Mouse (Mus musculus): ENCODE data around the gene Slc25a48. TPM values are rescaled to one million over a fixed set of nuclear protein-coding genes. Genes with fewer than 3 reads are reported as not detected.
A peak's percentile ranks its signal among the peaks of the same experiment; 100 is the strongest.

Slc25a48 gene
- total RNA-seq, 4 experiments from 2014 or later: 0.11 TPM; not detected in 3

DNA sequence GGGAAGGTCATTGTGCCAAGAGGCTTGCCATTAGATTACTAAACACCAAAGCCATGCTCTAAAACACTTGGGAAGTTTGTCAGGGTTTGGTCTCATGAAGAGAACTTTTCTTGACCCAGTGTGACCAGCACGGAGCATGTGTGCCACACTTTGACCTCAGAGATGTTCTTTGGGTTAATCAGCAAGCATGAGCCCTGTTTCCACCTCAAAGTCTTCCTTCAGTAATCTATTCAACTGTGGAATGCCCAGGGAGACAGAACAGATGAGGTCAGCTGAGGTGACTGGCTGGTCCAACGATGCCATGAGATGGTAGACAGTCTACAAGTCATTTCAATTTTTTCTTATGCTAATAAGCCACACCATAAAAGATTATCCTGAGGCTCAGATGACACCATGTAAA, 71.6 kb downstream of the Slc25a48 start:
- DNase-seq (ENCODE audit: low spot score in 2 of 2): no peak

GRCm38 (mm10) chr13:56513595-56513994, 75.4 kb downstream of the Slc25a48 start:
- no peak for DNase-seq (ENCODE audit: low spot score in 2 of 2)

DNA sequence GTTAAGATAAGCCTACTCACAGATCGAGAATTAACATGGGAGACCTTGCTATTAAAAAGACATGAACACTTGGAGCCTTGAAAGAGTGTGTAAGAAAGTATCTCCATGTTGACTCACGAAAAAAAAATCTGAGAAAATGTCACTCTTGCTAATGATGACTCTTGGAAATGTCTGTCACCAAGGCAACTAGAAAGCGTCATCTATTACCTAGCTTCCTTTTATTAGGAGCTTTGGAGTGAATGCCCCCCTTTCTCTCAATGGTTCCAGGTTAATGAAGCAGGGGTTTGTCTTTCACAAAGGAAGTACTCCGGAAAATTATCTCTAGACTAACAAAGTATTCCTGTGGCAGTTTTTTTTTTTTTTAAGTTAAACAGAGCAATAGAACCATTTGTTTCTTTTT, 78.2 kb downstream of the Slc25a48 start:
- DNase-seq (ENCODE audit: low spot score in 2 of 2): no peak

GRCm38 (mm10) chr13:56516816-56517215, 78.7 kb downstream of the Slc25a48 start:
- DNase-seq (ENCODE audit: low spot score in 2 of 2): no peak

- DNase-seq (ENCODE audit: low spot score in 2 of 2): peak; percentile 89 to 91
Measured at GRCm38 (mm10) chr13:56522081-56522820, 84.1 kb downstream of the Slc25a48 start, which contains the start of gene Fbxl21. TSS of gene Fbxl21 (plus strand) at chr13:56522472.

GRCm38 (mm10) chr13:56522821-56523167, 84.6 kb downstream of the Slc25a48 start:
- no peak for DNase-seq (ENCODE audit: low spot score in 2 of 2)

Other genes starting within 250 kb of the Slc25a48 start
- gene Neurog1, start 186.2 kb upstream of the Slc25a48 start, total RNA-seq (2022): not detected
- 10 to 100 TPM; 21.4 to 40.0 (median 28.6) TPM for gene Cxcl14, start 141.8 kb upstream of the Slc25a48 start, total RNA-seq (2022)
- gene Gm3045, start 11.8 kb upstream of the Slc25a48 start, total RNA-seq (2022): not detected
- not detected for gene Il9, start 43.9 kb downstream of the Slc25a48 start, total RNA-seq (2022)
- under 1 TPM in 2 of 4 experiments, not detected in 2; 0.24 to 0.29 TPM for gene Fbxl21, start 84.1 kb downstream of the Slc25a48 start, total RNA-seq (2022)
- not detected for gene Lect2, start 110.1 kb downstream of the Slc25a48 start, total RNA-seq (2022)
- 10 to 100 TPM in 2 of 4 experiments, 1 to 10 TPM in 2; 3.8 to 15.6 (median 7.6) TPM for gene Tgfbi, start 171.2 kb downstream of the Slc25a48 start, total RNA-seq (2022)